Mouse (Mus musculus): ENCODE measurements around the gene Sfxn3. TPM values are rescaled to one million over a fixed set of nuclear protein-coding genes. Genes with fewer than 3 reads are reported as not detected.

Sfxn3 gene
- polyA plus RNA-seq, 1 experiment from 2014 or later: 90.5 TPM

- no peaks in the 10 kb centered on the region for H3K27me3 ChIP-seq
- H3K36me3 ChIP-seq: peaks cover 15% of the 10 kb centered on the region
- no peak overlapping the region for H3K4me2 ChIP-seq
- no peaks in the 10 kb centered on the region for H3K9me3 ChIP-seq
- H3K27ac ChIP-seq (replicated peaks): no peak overlapping the region
- no peak overlapping the region for H3K4me3 ChIP-seq
- ATAC-seq (ENCODE audit: low FRiP score, low read depth): no peak
- H3K4me1 ChIP-seq (replicated peaks): peaks cover 43% of the 10 kb centered on the region
- 85% methylated on average over 15 of the region's 15 CpGs for WGBS
- H3K9ac ChIP-seq: no peak overlapping the region
Observed at GRCm38 (mm10) chr19:45021362-45021761, 25.9 kb upstream of the Sfxn3 start.

- H3K4me2 ChIP-seq: no peak overlapping the region
- ATAC-seq (ENCODE audit: low FRiP score, low read depth): no peak
- H3K9ac ChIP-seq: no peak overlapping the region
- no peak overlapping the region for H3K4me3 ChIP-seq
- no peak overlapping the region for H3K27ac ChIP-seq (replicated peaks)
- H3K4me1 ChIP-seq (replicated peaks): peaks cover 24% of the 10 kb centered on the region
- no peaks in the 10 kb centered on the region for H3K9me3 ChIP-seq
- peaks cover 28% of the 10 kb centered on the region for H3K36me3 ChIP-seq
- WGBS: 85% methylated on average over 11 of the region's 11 CpGs
- H3K27me3 ChIP-seq: no peaks in the 10 kb centered on the region
Observed at GRCm38 (mm10) chr19:45023993-45024392, 23.3 kb upstream of the Sfxn3 start.

- H3K36me3 ChIP-seq: peaks cover 28% of the 10 kb centered on the region
- peaks cover 20% of the 10 kb centered on the region for H3K4me1 ChIP-seq (replicated peaks)
- no peak overlapping the region for H3K4me3 ChIP-seq
- H3K27ac ChIP-seq (replicated peaks): no peak overlapping the region
- no peak overlapping the region for H3K9ac ChIP-seq
- H3K4me2 ChIP-seq: no peak overlapping the region
- no peak for ATAC-seq (ENCODE audit: low FRiP score, low read depth)
- H3K27me3 ChIP-seq: no peaks in the 10 kb centered on the region
- no peaks in the 10 kb centered on the region for H3K9me3 ChIP-seq
- WGBS: 81% methylated on average over 20 of the region's 20 CpGs
Observed at GRCm38 (mm10) chr19:45024775-45025174, 22.5 kb upstream of the Sfxn3 start.

- Histone ChIP-seq H3K9me3 (no peaks in the 10 kb centered on the region), H3K4me3 (no peak overlapping the region), H3K4me2 (no peak overlapping the region), H3K4me1 (replicated peaks) (peaks cover 15% of the 10 kb centered on the region), H3K27me3 (no peaks in the 10 kb centered on the region), H3K27ac (replicated peaks) (no peak overlapping the region), H3K9ac (no peak overlapping the region), H3K36me3 (peaks cover 28% of the 10 kb centered on the region)
- WGBS: 94% methylated on average over 37 of the region's 37 CpGs
- no peak for ATAC-seq (ENCODE audit: low FRiP score, low read depth)
Observed at GRCm38 (mm10) chr19:45025937-45026568, 21.2 kb upstream of the Sfxn3 start.

- Histone ChIP-seq H3K36me3 (peaks cover 28% of the 10 kb centered on the region), H3K4me2 (no peak overlapping the region), H3K4me1 (replicated peaks) (peaks cover 16% of the 10 kb centered on the region; the same call in 1 of the 2 replicates), H3K9ac (no peak overlapping the region), H3K4me3 (no peak overlapping the region), H3K27ac (replicated peaks) (no peak overlapping the region), H3K27me3 (no peaks in the 10 kb centered on the region), H3K9me3 (no peaks in the 10 kb centered on the region)
- no peak for ATAC-seq (ENCODE audit: low FRiP score, low read depth)
- 81% methylated on average over 6 of the region's 6 CpGs for WGBS
Observed at GRCm38 (mm10) chr19:45026958-45027670, 20.2 kb upstream of the Sfxn3 start.

- H3K36me3 ChIP-seq: peaks cover 28% of the 10 kb centered on the region
- peaks cover 24% of the 10 kb centered on the region; the same call in 1 of the 2 replicates for H3K4me1 ChIP-seq (replicated peaks)
Observed at GRCm38 (mm10) chr19:45027848-45028247, 19.5 kb upstream of the Sfxn3 start.

GRCm38 (mm10) chr19:45028746-45029145 is 18.6 kb upstream of the Sfxn3 start:
- 62% methylated on average over 19 of the region's 19 CpGs for WGBS
- H3K36me3 ChIP-seq: peaks cover 28% of the 10 kb centered on the region
- no peak overlapping the region for H3K4me3 ChIP-seq
- H3K9ac ChIP-seq: no peak overlapping the region
- no peak overlapping the region for H3K4me2 ChIP-seq
- no peak for ATAC-seq (ENCODE audit: low FRiP score, low read depth)
- H3K4me1 ChIP-seq (replicated peaks): peaks cover 26% of the 10 kb centered on the region; the same call in 1 of the 2 replicates
- no peak overlapping the region for H3K27ac ChIP-seq (replicated peaks)
- H3K9me3 ChIP-seq: no peaks in the 10 kb centered on the region
- H3K27me3 ChIP-seq: no peaks in the 10 kb centered on the region

More at GRCm38 (mm10) chr19:45027848-45028247, 19.5 kb upstream of the Sfxn3 start:
- Histone ChIP-seq H3K4me2 (no peak overlapping the region), H3K9ac (no peak overlapping the region), H3K27me3 (no peaks in the 10 kb centered on the region), H3K9me3 (no peaks in the 10 kb centered on the region), H3K4me3 (no peak overlapping the region), H3K27ac (replicated peaks) (no peak overlapping the region)
- no peak for ATAC-seq (ENCODE audit: low FRiP score, low read depth)
- WGBS: 82% methylated on average over 6 of the region's 6 CpGs

GRCm38 (mm10) chr19:45029571-45029970 is 17.7 kb upstream of the Sfxn3 start:
- no peak for ATAC-seq (ENCODE audit: low FRiP score, low read depth)
- peaks cover 28% of the 10 kb centered on the region for H3K36me3 ChIP-seq
- H3K4me3 ChIP-seq: no peak overlapping the region
- no peak overlapping the region for H3K9ac ChIP-seq
- no peak overlapping the region for H3K27ac ChIP-seq (replicated peaks)
- no peaks in the 10 kb centered on the region for H3K9me3 ChIP-seq
- H3K4me1 ChIP-seq (replicated peaks): peaks cover 26% of the 10 kb centered on the region; the same call in 1 of the 2 replicates
- no peaks in the 10 kb centered on the region for H3K27me3 ChIP-seq
- H3K4me2 ChIP-seq: no peak overlapping the region
- WGBS: 51% methylated on average over 9 of the region's 9 CpGs

GRCm38 (mm10) chr19:45030111-45030510 is 17.2 kb upstream of the Sfxn3 start:
- peak; percentile 17; the same call in 1 of the 2 replicates for ATAC-seq (ENCODE audit: low FRiP score, low read depth)
- Histone ChIP-seq H3K4me3 (no peak overlapping the region), H3K4me1 (replicated peaks) (peaks cover 26% of the 10 kb centered on the region; the same call in 1 of the 2 replicates), H3K27ac (replicated peaks) (no peak overlapping the region), H3K4me2 (no peak overlapping the region), H3K27me3 (no peaks in the 10 kb centered on the region), H3K36me3 (peaks cover 25% of the 10 kb centered on the region), H3K9ac (no peak overlapping the region), H3K9me3 (no peaks in the 10 kb centered on the region)
- WGBS: 37% methylated on average over 8 of the region's 8 CpGs

GRCm38 (mm10) chr19:45030746-45031693 is 16.3 kb upstream of the Sfxn3 start:
- WGBS: 38% methylated on average over 20 of the region's 20 CpGs
- ATAC-seq (ENCODE audit: low FRiP score, low read depth): peak; percentile 55
- Histone ChIP-seq H3K9me3 (no peaks in the 10 kb centered on the region), H3K27me3 (no peaks in the 10 kb centered on the region), H3K27ac (replicated peaks) (no peak overlapping the region), H3K9ac (no peak overlapping the region), H3K4me3 (no peak overlapping the region), H3K4me1 (replicated peaks) (peaks cover 26% of the 10 kb centered on the region; the same call in 1 of the 2 replicates), H3K4me2 (peak overlapping the region; percentile 44), H3K36me3 (peaks cover 17% of the 10 kb centered on the region)

GRCm38 (mm10) chr19:45031780-45032179 is 15.5 kb upstream of the Sfxn3 start:
- no peak overlapping the region for H3K27ac ChIP-seq (replicated peaks)
- peak; percentile 30; the same call in 1 of the 2 replicates for ATAC-seq (ENCODE audit: low FRiP score, low read depth)

More at GRCm38 (mm10) chr19:45031780-45032179, 15.5 kb upstream of the Sfxn3 start:
- Histone ChIP-seq H3K9ac (no peak overlapping the region), H3K4me3 (no peak overlapping the region), H3K9me3 (no peaks in the 10 kb centered on the region), H3K4me1 (replicated peaks) (peaks cover 26% of the 10 kb centered on the region; the same call in 1 of the 2 replicates), H3K27me3 (no peaks in the 10 kb centered on the region), H3K36me3 (peaks cover 10% of the 10 kb centered on the region; the same call in 1 of the 2 replicates), H3K4me2 (no peak overlapping the region)
- 25% methylated on average over 4 of the region's 4 CpGs for WGBS

Data from hindbrain, embryonic 15.5 days (tissue).